Mouse (Mus musculus): ENCODE results near the gene Igsf1. TPM values are rescaled to one million over a fixed set of nuclear protein-coding genes. Genes with fewer than 3 reads are reported as not detected.

The Igsf1 gene
- 1 to 10 TPM in 1 of 2 experiments, under 1 TPM in 1; 0.99 to 1.9 TPM for total RNA-seq (2021)
- long read RNA-seq, experiment 1, full-length matches to known transcripts: 1 of 2 reads
- long read RNA-seq, experiment 1, partial matches to known transcripts: 0 of 2 reads
- long read RNA-seq, experiment 1, other reads (novel, unspliced or antisense): 1 of 2 reads
- long read RNA-seq, experiment 2, partial matches to known transcripts: 1 of 1 reads
- long read RNA-seq, experiment 2, other reads (novel, unspliced or antisense): 0 of 1 reads

GRCm38 (mm10) chrX:49797213-49798019, at the start of gene Igsf1:
Gene Igsf1 (minus strand): TSS chrX:49797749.
- no peak for DNase-seq (ENCODE audit: low spot score in 2 of 2)

GRCm38 (mm10) chrX:49770828-49771227, 26.7 kb downstream of the Igsf1 start:
- no peak for DNase-seq (ENCODE audit: low spot score in 2 of 2)

- DNase-seq (ENCODE audit: low spot score in 2 of 2): no peak
Observed at GRCm38 (mm10) chrX:49745192-49745591, 52.4 kb downstream of the Igsf1 start.

DNA sequence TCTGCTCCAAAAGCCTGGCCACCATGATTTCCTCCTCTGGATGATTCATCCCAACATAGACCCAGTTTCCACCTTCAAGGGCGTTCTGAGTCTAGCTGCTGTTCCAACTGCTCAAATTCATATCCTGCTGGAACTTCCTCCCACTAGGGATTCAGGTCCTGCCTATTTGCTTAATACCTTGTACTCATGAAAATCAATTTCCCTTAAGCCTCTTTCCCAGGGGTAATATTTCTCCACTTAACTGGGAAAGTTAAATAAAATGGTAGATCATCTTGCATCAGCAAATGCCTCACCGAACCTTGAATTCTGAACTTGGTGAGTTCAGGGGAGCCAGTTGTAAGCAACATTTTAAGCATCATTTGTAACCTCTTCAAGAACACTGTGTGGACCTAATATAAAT, 62.6 kb downstream of the Igsf1 start, which contains the start of gene Olfr1321:
Gene Olfr1321 (minus strand): TSS at position 101 of the 400 bp plus-strand sequence.
- no peak for DNase-seq (ENCODE audit: low spot score in 2 of 2)

Other genes with a start within 250 kb of the Igsf1 start
- not detected for gene Olfr1320, start 125.4 kb downstream of the Igsf1 start, total RNA-seq (2021)
- not detected for gene Olfr1321, start 62.7 kb downstream of the Igsf1 start, total RNA-seq (2021)
- gene Olfr1322, start 93.7 kb upstream of the Igsf1 start, total RNA-seq (2021): not detected
- gene Olfr1323, start 221.6 kb upstream of the Igsf1 start, total RNA-seq (2021): not detected

Measured in adrenal gland, adult 18-20 months (tissue).